Mouse (Mus musculus) forebrain, embryonic 10.5 days (tissue): ENCODE data around the gene Ube2q2. TPM values are rescaled to one million over a fixed set of nuclear protein-coding genes. Genes with fewer than 3 reads are reported as not detected.
"Not testable (repeated sequence)": the region's sequence is repeated elsewhere in the genome, so short reads cannot be mapped to it uniquely, and the experiment has no call there.

ENCODE experiments used
- DNase-seq: peaks from one replicate; pipeline ENCODE4 v3.0.0-alpha.2; 2017; ENCODE audit warnings: low spot score; ENCODE audit errors: extremely low spot score
- H3K27ac ChIP-seq: fragments of 300-500 bp; sonication (generic); 2 replicates; pipeline ENCODE4 v1.5.1; 2016; ENCODE audit warnings: mild to moderate bottlenecking
- H3K27me3 ChIP-seq: fragments of 300-500 bp; sonication (generic); 2 replicates; pipeline ENCODE4 v1.6.1; 2016; ENCODE audit warnings: mild to moderate bottlenecking; ENCODE audit not compliant: poor library complexity, severe bottlenecking
- H3K36me3 ChIP-seq: fragments of 300-500 bp; sonication (generic); replicated peaks from 2 replicates; pipeline ENCODE4 v1.6.1; 2016; ENCODE audit warnings: mild to moderate bottlenecking, moderate library complexity
- H3K4me1 ChIP-seq: fragments of 300-500 bp; sonication (generic); 2 replicates; pipeline ENCODE4 v1.6.1; 2016
- H3K4me3 ChIP-seq: fragments of 300-500 bp; sonication (generic); 2 replicates; pipeline ENCODE4 v1.5.1; 2016; ENCODE audit warnings: mild to moderate bottlenecking, moderate library complexity
- H3K9me3 ChIP-seq: fragments of 300-500 bp; sonication (generic); 2 replicates; pipeline ENCODE4 v1.6.1; 2016; ENCODE audit warnings: mild to moderate bottlenecking, moderate library complexity
- WGBS: fragments of 180-500 bp; shearing (Covaris S2); methylation state at CpG from one replicate; pipeline ENCODE4 v1.1.7; 2016; 5-methylcytosine and 5-hydroxymethylcytosine counted together
- polyA plus RNA-seq: library from polyadenylated mRNA; unstranded; fragments of >200 nt; fragmentation: Nextera tagmentation; extraction: Ambion mirVana; gene quantifications from 2 replicates; pipeline ENCODE4 v1.2.1, GENCODE M21; 2016

The Ube2q2 gene
- polyA plus RNA-seq, 1 experiment from 2014 or later = 35.4 TPM

GRCm38 (mm10) chr9:55250595-55251247 is 102.1 kb downstream of the Ube2q2 start:
- Histone ChIP-seq H3K27me3 (no peaks in the 10 kb centered on the region), H3K9me3 (no peaks in the 10 kb centered on the region), H3K4me1 (no peaks in the 10 kb centered on the region), H3K36me3 (no peaks in the 10 kb centered on the region), H3K4me3 (no peak overlapping the region), H3K27ac (no peak overlapping the region)
- no peak for DNase-seq
- 90% methylated on average over 6 of the region's 6 CpGs for WGBS

- not testable (repeated sequence) for H3K27me3 ChIP-seq, DNase-seq, H3K36me3 ChIP-seq, H3K4me3 ChIP-seq, H3K9me3 ChIP-seq, H3K4me1 ChIP-seq, H3K27ac ChIP-seq
- WGBS = 51% methylated on average over 2 of the region's 2 CpGs
Measured at GRCm38 (mm10) chr9:55252097-55252496, 103.4 kb downstream of the Ube2q2 start.

DNA sequence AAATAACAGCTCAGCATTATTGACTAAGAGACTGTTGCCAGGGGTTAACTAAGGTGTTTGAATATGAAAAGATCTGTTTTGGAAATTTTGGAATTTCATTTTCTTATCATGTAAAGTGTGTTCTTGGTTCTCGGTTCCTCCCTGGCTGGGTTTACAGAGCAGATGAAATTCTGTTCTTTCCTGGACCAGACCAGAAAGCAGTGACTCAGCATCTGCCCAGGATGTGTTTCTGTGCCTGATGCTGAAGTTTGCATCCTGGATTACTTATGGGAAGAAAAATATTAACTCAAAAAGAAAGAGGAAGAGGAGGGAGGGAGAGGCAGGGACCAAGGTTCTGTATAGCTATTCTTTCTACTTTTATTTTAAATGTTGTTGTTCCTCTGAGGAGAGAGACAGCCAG is 105.2 kb downstream of the Ube2q2 start:
- Histone ChIP-seq H3K36me3 (no peaks in the 10 kb centered on the region), H3K27me3 (no peaks in the 10 kb centered on the region), H3K9me3 (no peaks in the 10 kb centered on the region), H3K4me1 (no peaks in the 10 kb centered on the region), H3K27ac (no peak overlapping the region), H3K4me3 (no peak overlapping the region)
- 86% methylated on average over 1 of the region's 1 CpGs for WGBS
- DNase-seq = no peak

DNA sequence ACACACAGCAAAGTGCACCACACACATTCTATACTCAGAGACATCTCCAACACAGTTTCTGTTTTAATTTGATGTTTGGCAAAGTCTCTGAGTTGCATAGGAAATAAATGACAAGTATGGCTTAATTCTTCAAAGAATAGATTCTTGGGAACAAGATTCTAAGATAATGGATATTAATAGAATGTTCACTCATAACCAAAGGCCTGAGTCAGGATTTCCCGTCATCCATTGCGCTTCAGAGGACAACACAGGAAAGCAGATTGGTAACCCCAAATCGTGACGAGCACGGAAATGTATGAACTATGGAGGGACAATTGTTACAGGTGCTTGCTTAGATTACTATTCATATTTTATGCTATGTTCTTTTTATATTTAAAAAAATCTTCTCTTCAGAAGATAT is 106.4 kb downstream of the Ube2q2 start:
- no peak overlapping the region for H3K4me3 ChIP-seq
- DNase-seq = no peak
- no peak overlapping the region for H3K27ac ChIP-seq
- no peaks in the 10 kb centered on the region for H3K9me3 ChIP-seq
- H3K27me3 ChIP-seq = no peaks in the 10 kb centered on the region
- H3K36me3 ChIP-seq = no peaks in the 10 kb centered on the region
- H3K4me1 ChIP-seq = no peaks in the 10 kb centered on the region
- 95% methylated on average over 5 of the region's 5 CpGs for WGBS

GRCm38 (mm10) chr9:55255604-55256003 is 107.0 kb downstream of the Ube2q2 start:
- no peak for DNase-seq
- H3K4me3 ChIP-seq = no peak overlapping the region
- H3K9me3 ChIP-seq = no peaks in the 10 kb centered on the region
- H3K27ac ChIP-seq = no peak overlapping the region
- no peaks in the 10 kb centered on the region for H3K27me3 ChIP-seq
- H3K36me3 ChIP-seq = no peaks in the 10 kb centered on the region
- WGBS = 80% methylated on average over 4 of the region's 4 CpGs
- no peaks in the 10 kb centered on the region for H3K4me1 ChIP-seq

- no peak overlapping the region for H3K27ac ChIP-seq
- DNase-seq = no peak
- H3K27me3 ChIP-seq = no peaks in the 10 kb centered on the region
- H3K4me1 ChIP-seq = no peaks in the 10 kb centered on the region
- no peak overlapping the region for H3K4me3 ChIP-seq
- 92% methylated on average over 2 of the region's 2 CpGs for WGBS
- H3K36me3 ChIP-seq = no peaks in the 10 kb centered on the region
- H3K9me3 ChIP-seq = no peaks in the 10 kb centered on the region
Measured at GRCm38 (mm10) chr9:55257105-55257504, 108.5 kb downstream of the Ube2q2 start.

Other genes with a start within 250 kb of the Ube2q2 start
- 4.3 and 5.0 TPM in 2 replicates for gene Hykk, start 231.6 kb upstream of the Ube2q2 start, polyA plus RNA-seq
- gene Psma4, start 198.1 kb upstream of the Ube2q2 start, polyA plus RNA-seq = 327 and 338 TPM in 2 replicates
- 0.77 and 1.1 TPM in 2 replicates for gene AY074887, start 197.9 kb upstream of the Ube2q2 start, polyA plus RNA-seq
- gene Chrna5, start 168.0 kb upstream of the Ube2q2 start, polyA plus RNA-seq = 0.42 TPM in 2 replicates
- gene Chrna3, start 122.3 kb upstream of the Ube2q2 start, polyA plus RNA-seq = 4.9 and 5.4 TPM in 2 replicates
- gene Chrnb4, start 100.1 kb upstream of the Ube2q2 start, polyA plus RNA-seq = 1.6 and 1.8 TPM in 2 replicates
- gene Fbxo22, start 60.1 kb downstream of the Ube2q2 start, polyA plus RNA-seq = 79.6 and 83.0 TPM in 2 replicates
- gene Nrg4, start 178.0 kb downstream of the Ube2q2 start, polyA plus RNA-seq = 0.73 and 1.1 TPM in 2 replicates
- 0.21 and 0.72 TPM in 2 replicates for gene Tmem266, start 178.1 kb downstream of the Ube2q2 start, polyA plus RNA-seq